Mouse (Mus musculus) forebrain, embryonic 10.5 days (tissue): ENCODE measurements at regions not wholly inside any gene's neighbourhood (a gene's known extent, or its start where the extent isn't known, plus 50 kb on each side); places are given as distances from the start of the nearest gene placed in this dataset.

Experiments
- DNase-seq: peaks from one replicate; pipeline ENCODE4 v3.0.0-alpha.2; 2017; ENCODE audit warnings: low spot score; ENCODE audit errors: extremely low spot score
- H3K27ac ChIP-seq: fragments of 300-500 bp; sonication (generic); 2 replicates; pipeline ENCODE4 v1.5.1; 2016; ENCODE audit warnings: mild to moderate bottlenecking
- H3K27me3 ChIP-seq: fragments of 300-500 bp; sonication (generic); 2 replicates; pipeline ENCODE4 v1.6.1; 2016; ENCODE audit warnings: mild to moderate bottlenecking; ENCODE audit not compliant: poor library complexity, severe bottlenecking
- H3K36me3 ChIP-seq: fragments of 300-500 bp; sonication (generic); replicated peaks from 2 replicates; pipeline ENCODE4 v1.6.1; 2016; ENCODE audit warnings: mild to moderate bottlenecking, moderate library complexity
- H3K4me1 ChIP-seq: fragments of 300-500 bp; sonication (generic); 2 replicates; pipeline ENCODE4 v1.6.1; 2016
- H3K4me3 ChIP-seq: fragments of 300-500 bp; sonication (generic); 2 replicates; pipeline ENCODE4 v1.5.1; 2016; ENCODE audit warnings: mild to moderate bottlenecking, moderate library complexity
- H3K9me3 ChIP-seq: fragments of 300-500 bp; sonication (generic); 2 replicates; pipeline ENCODE4 v1.6.1; 2016; ENCODE audit warnings: mild to moderate bottlenecking, moderate library complexity
- WGBS: fragments of 180-500 bp; shearing (Covaris S2); methylation state at CpG from one replicate; pipeline ENCODE4 v1.1.7; 2016; 5-methylcytosine and 5-hydroxymethylcytosine counted together

DNA sequence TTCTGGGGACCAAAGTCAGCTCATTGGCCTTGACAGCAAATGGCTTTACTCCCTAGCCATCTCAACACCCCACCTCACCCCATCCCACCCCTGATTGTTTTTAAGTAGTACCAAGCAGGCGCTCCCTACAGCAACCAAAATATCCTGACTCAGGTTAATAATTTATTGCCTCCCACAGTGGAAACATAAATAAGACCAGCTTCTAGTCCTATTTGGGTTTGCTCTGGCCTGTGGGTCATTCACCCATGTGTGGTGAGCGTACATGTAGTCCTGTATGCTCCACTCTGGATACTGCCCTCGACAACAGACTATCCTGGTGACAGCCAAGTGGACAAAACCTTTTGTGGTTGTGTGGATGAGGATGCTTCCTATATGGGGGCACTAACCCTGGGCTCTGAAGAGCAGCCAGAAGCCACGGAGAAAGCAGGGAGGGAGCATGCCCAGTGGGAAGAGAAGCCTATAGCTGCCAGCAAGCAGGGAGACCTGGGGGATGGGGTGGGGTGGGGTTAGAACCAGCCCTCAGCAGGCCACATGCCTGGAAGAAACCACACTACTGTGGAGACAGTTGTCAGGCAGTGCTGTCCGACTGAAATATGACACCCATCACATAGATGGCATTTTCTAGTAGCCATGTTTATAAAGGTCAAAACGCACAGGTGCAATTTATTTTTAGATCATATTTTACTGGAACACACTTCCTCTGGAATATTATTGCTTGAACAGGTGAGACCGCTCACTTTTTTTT is 141.1 kb upstream of the Irf2bp2 start:
- WGBS = 78% methylated on average over 7 of the region's 7 CpGs
- no peaks in the 10 kb centered on the region for H3K9me3 ChIP-seq
- no peaks in the 10 kb centered on the region for H3K36me3 ChIP-seq
- H3K27me3 ChIP-seq = peaks cover 4% of the 10 kb centered on the region; the same call in 1 of the 2 replicates
- peaks cover 53% of the 10 kb centered on the region for H3K4me1 ChIP-seq
- H3K27ac ChIP-seq = no peak overlapping the region; the same call in 1 of the 2 replicates
- no peak for DNase-seq
- H3K4me3 ChIP-seq = no peak overlapping the region

GRCm38 (mm10) chr8:126733779-126734178 is 140.0 kb upstream of the Irf2bp2 start:
- no peak for DNase-seq
- Histone ChIP-seq H3K27me3 (0 out of 2 replicates have a peak, but pooled peaks cover 6% of the 10 kb centered on the region), H3K27ac (no peak overlapping the region), H3K4me1 (peaks cover 56% of the 10 kb centered on the region), H3K9me3 (no peaks in the 10 kb centered on the region), H3K4me3 (no peak overlapping the region), H3K36me3 (no peaks in the 10 kb centered on the region)
- WGBS = 88% methylated on average over 6 of the region's 6 CpGs

DNA sequence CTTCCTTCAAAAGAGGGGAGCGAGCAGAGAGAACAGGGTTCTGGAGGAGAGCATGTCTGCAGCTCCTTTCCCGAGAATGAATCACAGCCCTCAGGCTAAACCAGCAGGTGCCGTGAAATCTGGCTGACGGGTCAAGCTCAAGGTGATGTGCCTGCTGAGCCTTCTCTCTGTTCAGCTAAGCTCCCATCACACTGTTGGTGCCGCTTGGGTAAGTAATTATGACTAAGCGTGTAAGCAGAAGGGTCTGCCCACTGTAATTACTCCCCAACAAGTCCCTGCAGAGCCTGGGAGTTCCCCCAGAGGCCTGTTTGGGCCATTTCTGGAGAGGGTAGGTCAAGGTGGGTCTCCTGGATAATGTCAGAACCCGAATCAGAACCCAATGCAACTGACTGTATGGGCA is 139.5 kb upstream of the Irf2bp2 start:
- Histone ChIP-seq H3K27me3 (0 out of 2 replicates have a peak, but pooled peaks cover 6% of the 10 kb centered on the region), H3K27ac (0 out of 2 replicates have a peak overlapping the region, but pooled peaks have one; percentile 12), H3K4me1 (peaks cover 56% of the 10 kb centered on the region), H3K9me3 (no peaks in the 10 kb centered on the region), H3K36me3 (no peaks in the 10 kb centered on the region), H3K4me3 (no peak overlapping the region)
- 57% methylated on average over 7 of the region's 7 CpGs for WGBS
- peak; percentile 27 for DNase-seq

GRCm38 (mm10) chr8:126730017-126730631 is 136.3 kb upstream of the Irf2bp2 start:
- Histone ChIP-seq H3K27ac (no peak overlapping the region), H3K4me1 (peaks cover 35% of the 10 kb centered on the region)

DNA sequence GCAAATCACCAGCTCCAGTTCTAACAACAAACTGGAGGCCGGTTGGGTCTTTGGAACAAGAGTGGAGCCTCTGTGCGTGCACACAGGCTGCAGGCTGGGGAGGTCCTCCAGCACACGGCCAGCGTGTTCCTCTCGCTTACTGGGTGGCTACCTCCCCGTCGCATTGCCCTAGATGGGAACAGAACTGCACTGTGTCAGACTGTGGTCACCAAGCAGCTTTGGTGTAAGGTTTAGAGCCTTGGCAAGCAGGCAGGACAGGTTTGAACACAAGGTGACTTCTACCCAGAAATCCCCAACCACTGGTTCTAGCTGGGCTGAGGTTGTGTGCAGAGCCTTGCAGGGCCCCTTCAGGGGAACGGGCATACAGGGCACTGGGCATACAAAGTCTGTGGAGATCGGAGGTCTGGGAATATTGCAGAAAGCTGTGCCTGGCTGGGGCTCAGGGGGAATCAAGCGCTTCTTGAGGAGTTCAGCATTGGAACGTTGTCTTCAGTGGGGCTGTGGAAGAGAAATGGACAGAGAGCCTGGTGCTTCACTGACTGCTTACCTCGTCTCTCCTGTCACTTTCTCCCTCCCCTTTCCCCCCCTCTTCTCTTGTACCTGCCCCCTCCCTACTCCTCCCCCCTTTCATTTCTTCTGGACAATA is 135.3 kb upstream of the Irf2bp2 start:
- H3K36me3 ChIP-seq = no peaks in the 10 kb centered on the region
- peaks cover 5% of the 10 kb centered on the region; the same call in 1 of the 2 replicates for H3K9me3 ChIP-seq
- 86% methylated on average over 12 of the region's 12 CpGs for WGBS
- DNase-seq = no peak
- 0 out of 2 replicates have a peak, but pooled peaks cover 6% of the 10 kb centered on the region for H3K27me3 ChIP-seq
- peaks cover 29% of the 10 kb centered on the region for H3K4me1 ChIP-seq
- H3K27ac ChIP-seq = 0 out of 2 replicates have a peak overlapping the region, but pooled peaks have one; percentile 15
- H3K4me3 ChIP-seq = no peak overlapping the region

More at GRCm38 (mm10) chr8:126730017-126730631, 136.3 kb upstream of the Irf2bp2 start:
- H3K36me3 ChIP-seq = no peaks in the 10 kb centered on the region
- H3K4me3 ChIP-seq = no peak overlapping the region
- no peak for DNase-seq
- 0 out of 2 replicates have a peak, but pooled peaks cover 6% of the 10 kb centered on the region for H3K27me3 ChIP-seq
- 79% methylated on average over 3 of the region's 3 CpGs for WGBS
- peaks cover 5% of the 10 kb centered on the region; the same call in 1 of the 2 replicates for H3K9me3 ChIP-seq

DNA sequence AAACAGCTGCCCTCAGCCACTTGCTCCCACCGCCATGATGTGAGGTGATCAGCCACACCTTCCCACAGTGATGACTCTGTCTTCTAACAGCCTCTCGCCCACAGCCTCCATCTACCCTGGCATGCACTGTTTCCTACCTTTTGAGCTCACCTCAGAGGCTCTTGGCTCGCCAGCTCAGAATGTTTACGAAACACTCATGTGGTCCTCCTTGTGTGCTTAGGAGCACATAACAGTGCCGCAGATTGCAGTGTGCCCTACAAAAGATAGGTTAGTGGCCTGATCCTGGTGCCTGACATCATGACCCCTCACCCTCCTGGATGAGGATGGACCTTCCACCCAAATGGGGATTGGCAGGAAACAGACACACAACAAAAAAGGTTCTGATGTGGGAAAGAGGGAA is 134.3 kb upstream of the Irf2bp2 start:
- no peak for DNase-seq
- Histone ChIP-seq H3K27me3 (0 out of 2 replicates have a peak, but pooled peaks cover 6% of the 10 kb centered on the region), H3K4me3 (no peak overlapping the region), H3K4me1 (peaks cover 19% of the 10 kb centered on the region), H3K9me3 (peaks cover 5% of the 10 kb centered on the region; the same call in 1 of the 2 replicates), H3K36me3 (no peaks in the 10 kb centered on the region), H3K27ac (no peak overlapping the region)
- 88% methylated on average over 5 of the region's 5 CpGs for WGBS

GRCm38 (mm10) chr8:126727068-126727467 is 133.3 kb upstream of the Irf2bp2 start:
- no peak overlapping the region for H3K27ac ChIP-seq
- 0 out of 2 replicates have a peak, but pooled peaks cover 6% of the 10 kb centered on the region for H3K27me3 ChIP-seq
- peaks cover 8% of the 10 kb centered on the region for H3K4me1 ChIP-seq
- H3K4me3 ChIP-seq = no peak overlapping the region
- 91% methylated on average over 2 of the region's 2 CpGs for WGBS
- no peak for DNase-seq
- peaks cover 5% of the 10 kb centered on the region; the same call in 1 of the 2 replicates for H3K9me3 ChIP-seq
- H3K36me3 ChIP-seq = no peaks in the 10 kb centered on the region

DNA sequence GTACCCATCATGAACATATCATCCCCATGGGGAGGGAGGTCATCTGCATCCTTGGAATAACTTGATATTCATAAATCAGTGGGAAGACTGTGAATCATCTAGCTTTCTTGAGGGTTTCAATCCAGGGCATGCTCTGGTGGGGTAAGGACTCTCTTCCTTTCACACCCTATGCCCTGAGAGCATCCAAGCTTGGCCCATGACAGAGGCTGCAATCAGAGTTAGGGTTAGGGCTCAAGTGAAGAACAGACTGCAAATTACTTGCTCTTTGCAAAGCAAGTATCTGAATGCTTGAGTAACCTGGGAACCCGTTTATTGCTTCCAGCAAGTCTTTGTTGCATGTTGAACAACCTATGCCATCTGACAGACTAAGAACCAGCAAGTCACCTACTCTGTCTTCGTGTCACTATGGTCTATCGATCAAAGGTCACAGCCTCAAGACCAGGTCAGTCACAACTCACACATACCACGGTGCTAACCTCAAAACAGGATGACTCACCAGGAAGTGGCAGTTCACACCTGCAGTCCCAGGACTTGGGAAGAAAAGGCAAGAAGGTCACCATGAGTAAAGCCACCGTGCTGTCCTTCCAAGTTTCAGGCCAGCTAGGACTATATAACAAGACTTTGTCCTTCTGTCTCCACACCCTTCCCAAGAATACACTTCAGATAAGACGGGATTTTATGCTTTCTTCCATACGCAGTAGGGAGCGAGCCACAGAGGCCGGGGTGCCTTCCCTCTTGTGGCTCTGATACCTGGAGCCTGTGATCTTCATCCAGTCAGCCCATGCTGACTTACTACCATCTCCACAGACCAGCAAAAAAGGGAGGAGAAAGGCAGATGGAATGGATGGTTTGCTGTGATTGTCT is 129.7 kb upstream of the Irf2bp2 start:
- H3K4me3 ChIP-seq = no peak overlapping the region
- H3K4me1 ChIP-seq = peaks cover 4% of the 10 kb centered on the region; the same call in 1 of the 2 replicates
- peaks cover 5% of the 10 kb centered on the region; the same call in 1 of the 2 replicates for H3K9me3 ChIP-seq
- no peak for DNase-seq
- H3K27me3 ChIP-seq = no peaks in the 10 kb centered on the region
- WGBS = 91% methylated on average over 9 of the region's 9 CpGs
- no peaks in the 10 kb centered on the region for H3K36me3 ChIP-seq
- H3K27ac ChIP-seq = no peak overlapping the region

DNA sequence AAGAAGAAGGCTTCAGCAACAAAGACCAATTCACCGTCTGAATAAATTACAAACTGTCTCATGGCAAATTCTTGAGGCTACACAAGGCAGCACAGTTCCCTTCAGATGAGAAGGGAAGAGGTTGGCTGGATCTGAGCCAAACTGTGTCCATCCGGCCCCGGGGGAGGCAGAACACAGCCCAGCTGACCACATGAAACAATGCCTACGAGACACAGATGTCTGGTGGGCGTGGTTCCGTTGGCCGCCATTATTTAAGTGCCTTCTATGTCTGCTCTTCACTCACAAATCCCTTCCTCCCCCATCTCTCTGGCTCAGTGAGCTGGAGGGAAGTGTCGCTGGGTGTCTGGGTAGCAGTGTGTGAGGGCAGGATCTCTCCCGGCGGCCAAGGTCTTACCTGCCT is 127.8 kb upstream of the Irf2bp2 start:
- H3K9me3 ChIP-seq = no peaks in the 10 kb centered on the region; the same call in 1 of the 2 replicates
- no peaks in the 10 kb centered on the region for H3K27me3 ChIP-seq
- no peaks in the 10 kb centered on the region for H3K36me3 ChIP-seq
- no peak for DNase-seq
- 86% methylated on average over 10 of the region's 10 CpGs for WGBS
- H3K4me3 ChIP-seq = no peak overlapping the region
- no peak overlapping the region for H3K27ac ChIP-seq
- H3K4me1 ChIP-seq = peaks cover 4% of the 10 kb centered on the region; the same call in 1 of the 2 replicates

- H3K36me3 ChIP-seq = no peaks in the 10 kb centered on the region
- WGBS = 91% methylated on average over 4 of the region's 4 CpGs
- H3K9me3 ChIP-seq = no peaks in the 10 kb centered on the region
- DNase-seq = no peak
- no peaks in the 10 kb centered on the region for H3K27me3 ChIP-seq
- H3K4me1 ChIP-seq = peaks cover 4% of the 10 kb centered on the region; the same call in 1 of the 2 replicates
- H3K4me3 ChIP-seq = no peak overlapping the region
- no peak overlapping the region for H3K27ac ChIP-seq
These were observed 126.8 kb upstream of the Irf2bp2 start for GRCm38 (mm10) chr8:126720473-126721145.

GRCm38 (mm10) chr8:126719748-126720147 is 126.0 kb upstream of the Irf2bp2 start:
- Histone ChIP-seq H3K36me3 (no peaks in the 10 kb centered on the region), H3K9me3 (no peaks in the 10 kb centered on the region), H3K27ac (no peak overlapping the region), H3K27me3 (no peaks in the 10 kb centered on the region), H3K4me3 (no peak overlapping the region), H3K4me1 (peaks cover 4% of the 10 kb centered on the region; the same call in 1 of the 2 replicates)
- WGBS = 84% methylated on average over 2 of the region's 2 CpGs
- no peak for DNase-seq
